Mouse (Mus musculus) thymus, postnatal 10 days (tissue): Measurements from ENCODE around the gene Eftud2.

Experiments
- DNase-seq, 2 experiments: peaks; one replicate each; pipeline ENCODE4 v3.0.0; 2021; ENCODE audit warnings: low spot score in 2 of 2

The Eftud2 gene

DNA sequence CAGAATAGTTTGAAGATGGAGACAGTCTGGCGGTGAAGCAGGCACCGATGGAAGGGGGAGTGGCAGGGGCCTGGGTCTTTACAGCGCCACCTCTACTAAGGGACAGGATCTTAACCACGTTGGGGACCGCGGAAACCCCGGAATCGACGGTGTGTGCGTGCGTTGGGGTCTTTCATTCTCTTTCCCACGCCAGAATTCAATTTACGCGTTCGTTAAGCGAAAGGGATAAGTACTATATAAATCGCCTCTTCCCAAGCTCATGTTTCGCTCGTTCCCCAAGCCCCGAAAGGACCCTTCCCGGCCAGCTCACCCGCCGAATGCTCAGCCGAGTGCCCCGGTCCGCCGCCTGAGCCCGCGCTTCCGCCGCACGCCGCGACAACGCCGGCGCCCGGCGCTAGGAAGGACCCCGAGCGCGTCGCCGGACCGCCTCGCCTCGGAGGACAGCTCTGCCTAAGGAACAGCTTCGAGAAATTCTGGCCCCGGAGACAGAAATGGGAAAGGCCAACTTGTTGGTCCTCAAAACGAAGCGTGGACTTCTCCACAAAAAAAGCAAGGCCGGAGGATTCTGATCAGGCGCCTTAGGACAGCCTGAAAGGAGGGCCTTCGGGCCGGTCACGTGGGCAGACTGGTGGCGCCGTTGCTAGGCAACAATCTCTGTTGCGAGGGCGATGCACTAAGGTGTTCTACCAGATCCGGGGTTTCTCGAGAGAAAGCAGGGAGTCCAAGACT is at the start of gene Eftud2, which contains the start of gene Ccdc103:
Eftud2 (minus strand) TSS at position 401 of the 729 bp plus-strand sequence.
Ccdc103 (plus strand) TSS at position 620 of the 729 bp plus-strand sequence.
- DNase-seq = peak; percentile 88 to 94

DNA sequence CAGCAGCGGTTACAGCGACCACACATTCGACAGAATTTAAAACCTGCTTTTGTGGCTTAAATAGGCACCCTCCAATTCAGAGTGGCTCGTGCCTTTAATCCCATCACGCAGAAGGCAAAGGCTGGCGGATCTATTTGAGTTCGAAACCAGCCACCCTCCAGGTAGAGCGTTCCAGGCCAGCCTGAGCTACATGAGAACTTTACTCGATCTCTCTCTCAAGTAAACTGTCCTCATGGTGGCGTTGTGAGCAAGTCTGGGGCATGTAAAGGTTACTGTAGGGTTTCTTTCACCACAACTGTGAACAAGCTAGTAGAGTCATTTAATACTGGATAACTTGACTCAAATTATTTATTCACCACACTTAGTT is 44.5 kb upstream of the Eftud2 start:
- DNase-seq = peak in 1 of 2 experiments; percentile 52

DNA sequence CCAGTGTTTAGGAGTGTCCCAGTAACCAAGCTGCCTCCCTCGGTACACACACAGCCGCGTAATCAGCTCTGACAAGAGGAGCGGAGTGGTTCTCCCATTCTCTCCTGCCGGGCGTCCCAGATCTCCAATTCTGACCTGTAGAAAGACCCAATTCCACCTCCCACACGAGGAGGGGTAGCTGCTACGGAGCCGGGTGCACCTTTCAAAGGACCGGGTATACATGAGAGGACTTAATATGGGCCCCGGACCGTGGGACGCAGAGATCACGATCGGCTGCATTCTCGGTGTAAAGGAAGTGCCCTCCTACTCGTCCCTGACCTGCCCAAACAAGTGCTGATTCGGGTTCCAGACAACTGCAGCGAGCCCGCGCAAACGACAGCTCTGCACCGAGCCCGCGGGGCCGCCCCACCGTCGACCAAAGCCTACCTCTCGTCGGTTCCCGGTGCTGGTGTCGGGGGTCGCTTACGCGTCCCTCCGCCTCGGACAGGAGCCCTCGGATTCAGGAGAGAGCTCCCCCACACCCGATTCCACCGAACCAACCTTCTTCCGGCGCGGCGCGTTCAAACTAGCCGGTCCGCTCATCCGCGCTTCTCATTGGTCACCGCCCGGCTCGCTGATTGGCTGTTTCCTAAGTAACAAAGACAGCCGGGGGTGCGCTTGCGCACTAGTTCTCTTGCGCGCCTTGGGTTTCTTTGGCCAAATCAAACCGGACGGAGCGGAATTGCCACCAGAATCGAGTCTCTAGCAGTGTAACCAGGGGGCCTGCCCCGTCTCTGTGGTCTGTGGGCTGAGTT is 44.0 kb upstream of the Eftud2 start, which contains the start of gene Kif18b:
Kif18b (minus strand) TSS at position 568 of the 794 bp plus-strand sequence.
- DNase-seq = peak; percentile 90 to 92

DNA sequence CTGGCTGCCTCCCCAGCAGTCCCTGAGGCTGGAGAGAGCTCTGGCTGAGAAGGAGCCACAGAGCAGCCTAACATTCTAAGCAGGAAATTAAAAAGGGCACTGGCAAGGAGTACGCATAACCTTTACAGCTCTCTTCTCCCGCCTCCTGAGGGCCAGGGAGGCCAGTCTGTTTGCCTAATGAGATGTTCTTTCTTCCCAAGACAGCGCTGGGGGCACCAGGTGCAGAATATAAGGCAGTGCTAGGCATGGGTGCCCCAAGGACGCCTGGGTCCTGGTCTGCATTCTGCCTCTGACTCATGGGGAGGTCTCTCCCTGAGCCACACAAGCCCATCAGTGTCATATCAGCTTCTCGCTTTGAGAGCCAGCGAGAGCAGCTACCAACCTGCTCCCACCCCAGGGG is 40.7 kb upstream of the Eftud2 start:
- no peak for DNase-seq

DNA sequence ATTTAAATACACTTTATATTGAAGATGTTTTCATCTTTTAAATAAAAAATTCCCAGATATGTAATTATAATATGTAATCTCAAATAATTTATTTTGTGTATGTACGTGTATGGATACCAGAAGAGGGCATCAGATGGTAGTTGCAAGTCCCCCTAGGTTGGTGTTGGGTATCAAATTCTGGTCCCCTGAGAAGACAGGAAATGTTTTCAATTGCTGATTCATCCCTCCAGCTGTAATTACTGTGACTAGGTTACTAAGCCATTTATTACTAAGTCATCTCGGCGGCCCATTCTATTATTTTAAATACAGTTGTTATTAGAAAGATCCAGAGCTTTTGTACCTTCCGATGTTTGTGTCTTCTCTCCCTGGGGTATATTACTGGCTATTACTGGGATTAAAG is 37.3 kb upstream of the Eftud2 start:
- no peak for DNase-seq

DNA sequence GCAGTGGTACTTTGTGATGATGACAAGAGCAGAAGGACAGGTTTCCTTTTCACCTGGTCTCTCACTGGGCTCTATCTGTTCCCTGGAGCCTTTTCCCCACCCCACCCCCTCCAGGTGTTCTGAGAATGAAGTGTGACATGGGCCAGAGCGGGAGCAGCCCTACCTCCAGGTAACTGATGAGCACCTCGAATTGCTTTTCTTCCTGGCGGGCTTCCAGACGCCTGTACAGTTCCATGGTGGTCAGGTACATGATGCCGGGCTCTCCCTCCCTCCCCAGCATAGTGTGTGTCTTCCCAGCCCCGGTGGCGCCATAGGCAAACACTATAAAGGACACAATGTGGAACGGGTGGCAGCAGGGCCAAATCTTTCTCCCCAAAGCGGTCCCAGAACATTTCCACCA is 34.6 kb upstream of the Eftud2 start:
- DNase-seq = no peak

DNA sequence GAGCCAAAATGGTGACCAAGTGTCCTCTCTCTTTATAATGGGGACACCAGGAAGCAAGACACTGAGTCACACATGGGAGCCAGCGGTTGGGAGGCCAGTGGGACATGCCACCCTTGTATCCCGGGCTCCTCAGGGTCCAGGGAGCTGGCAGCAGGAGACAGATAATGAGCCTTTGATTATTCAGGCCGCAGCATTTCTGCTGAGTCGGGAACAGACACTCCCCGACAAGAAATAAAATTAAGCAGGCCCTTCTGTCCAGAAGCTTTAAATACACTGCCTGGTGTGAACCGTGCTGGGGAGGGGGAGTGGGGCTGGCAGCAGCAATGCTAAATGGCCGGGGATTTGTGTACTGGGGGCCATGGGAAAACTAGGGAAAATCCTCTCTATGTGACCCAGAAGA is 30.6 kb upstream of the Eftud2 start:
- DNase-seq = no peak

DNA sequence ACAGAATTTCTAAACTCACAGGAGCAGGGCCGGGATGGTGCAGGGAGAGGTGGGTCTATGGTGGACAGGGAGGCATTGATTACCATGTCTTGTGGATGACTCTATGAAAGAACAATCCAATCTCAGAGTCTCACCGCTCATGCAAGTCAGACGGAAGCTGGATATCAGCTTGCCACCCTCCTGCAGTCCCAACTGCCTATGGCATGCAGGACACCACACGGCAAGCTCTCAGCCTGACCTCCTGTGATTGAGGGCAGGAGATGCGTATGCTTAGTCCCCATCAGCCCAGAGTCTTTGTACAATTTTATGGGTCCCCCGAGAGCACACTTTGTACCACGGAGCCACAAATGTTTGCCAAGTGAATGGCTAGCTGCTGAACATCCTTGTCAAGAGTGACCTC is 22.9 kb upstream of the Eftud2 start:
- DNase-seq = no peak

DNA sequence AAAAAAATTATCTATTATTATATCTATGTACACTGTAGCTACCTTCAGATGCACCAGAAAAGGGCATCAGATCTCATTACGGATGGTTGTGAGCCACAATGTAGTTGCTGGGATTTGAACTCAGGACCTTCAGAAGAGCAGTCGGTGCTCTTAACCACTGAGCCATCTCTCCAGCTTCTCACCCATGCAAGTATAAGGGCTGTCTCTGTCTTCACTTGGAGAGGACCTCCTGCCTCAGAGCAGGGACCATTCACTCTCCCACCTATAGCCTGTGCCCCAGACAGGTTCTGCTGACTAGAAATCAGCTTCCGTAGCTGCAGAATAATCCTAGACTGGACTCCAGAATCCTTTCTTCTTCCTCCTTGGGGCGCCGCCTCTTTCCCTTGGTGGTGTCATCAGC is 21.3 kb upstream of the Eftud2 start:
- no peak for DNase-seq

DNA sequence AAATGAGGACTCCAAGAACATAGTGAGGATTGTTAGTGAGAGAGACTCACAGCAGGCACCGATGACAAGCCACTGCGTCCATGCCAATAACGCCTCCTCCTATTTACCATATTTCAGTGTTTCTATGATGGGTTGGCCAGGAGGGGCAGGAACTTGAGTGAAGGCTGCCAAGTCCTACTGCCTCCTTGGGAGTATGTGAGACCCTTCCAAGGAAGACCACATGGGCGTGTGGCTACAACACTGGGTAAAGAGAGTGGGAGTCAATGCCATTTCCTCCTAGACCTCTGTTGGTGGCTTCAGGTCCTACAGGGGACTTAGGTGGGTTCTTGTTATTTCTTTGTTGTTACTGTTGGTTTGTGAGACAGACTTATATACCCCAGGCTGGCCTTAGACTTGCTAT is 20.4 kb upstream of the Eftud2 start:
- no peak for DNase-seq

DNA sequence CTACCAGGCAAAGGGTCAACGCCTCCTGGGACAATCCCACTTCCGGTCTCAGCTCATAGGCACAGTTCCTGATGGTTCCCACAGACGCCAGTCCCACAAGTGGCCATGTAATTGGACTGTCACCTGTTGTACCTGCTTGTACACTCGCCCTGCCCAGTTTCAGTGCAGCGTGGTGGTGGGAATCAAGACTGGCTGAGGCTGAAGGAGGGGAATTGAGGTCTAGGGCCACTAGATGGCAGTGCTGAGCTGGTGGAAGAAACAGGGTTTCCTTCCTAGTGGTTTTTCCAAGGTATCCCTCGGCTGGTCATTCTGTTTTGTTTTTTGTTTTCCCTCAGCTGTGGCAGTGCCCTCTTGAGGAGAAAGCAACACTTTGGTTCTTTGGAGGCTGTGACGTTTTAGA is 20.0 kb upstream of the Eftud2 start, which contains the start of gene Gfap:
Gfap (minus strand) TSS at position 150 of the 400 bp plus-strand sequence.
- DNase-seq = peak in 1 of 2 experiments; percentile 64

DNA sequence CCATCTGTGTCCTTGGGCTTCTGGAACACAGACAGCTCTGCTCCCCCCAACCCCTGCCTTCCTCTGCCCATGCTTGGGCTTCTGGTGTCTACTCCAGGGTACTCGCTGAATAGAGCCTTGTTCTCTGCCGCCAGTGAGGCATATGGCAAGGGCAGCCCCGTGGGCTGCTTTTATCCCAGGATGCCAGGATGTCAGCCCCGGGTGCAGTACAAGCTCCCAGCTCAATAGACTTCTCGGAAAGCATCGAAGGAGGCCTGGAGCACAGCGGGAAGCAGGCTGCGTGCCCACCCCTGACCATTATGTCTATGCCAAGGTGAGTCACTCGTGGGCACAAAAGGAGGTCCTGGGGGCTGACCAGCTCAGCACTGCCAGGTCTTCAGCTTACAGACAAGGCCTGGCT is 17.6 kb upstream of the Eftud2 start:
- DNase-seq = no peak

DNA sequence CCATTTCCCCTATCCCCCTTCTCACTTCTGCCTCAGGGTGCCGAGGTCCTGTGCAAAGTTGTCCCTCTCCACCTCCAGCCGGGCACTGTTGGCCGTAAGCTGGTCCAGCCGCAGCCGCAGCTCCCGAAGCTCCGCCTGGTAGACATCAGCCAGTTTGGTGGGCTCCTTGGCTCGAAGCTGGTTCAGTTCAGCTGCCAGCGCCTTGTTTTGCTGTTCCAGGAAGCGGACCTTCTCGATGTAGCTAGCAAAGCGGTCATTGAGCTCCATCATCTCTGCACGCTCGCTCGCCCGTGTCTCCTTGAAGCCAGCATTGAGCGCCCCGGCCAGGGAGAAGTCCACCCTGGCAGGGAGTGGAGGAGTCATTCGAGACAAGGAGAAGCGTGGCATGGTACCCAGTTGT is 15.9 kb upstream of the Eftud2 start:
- DNase-seq = no peak

DNA sequence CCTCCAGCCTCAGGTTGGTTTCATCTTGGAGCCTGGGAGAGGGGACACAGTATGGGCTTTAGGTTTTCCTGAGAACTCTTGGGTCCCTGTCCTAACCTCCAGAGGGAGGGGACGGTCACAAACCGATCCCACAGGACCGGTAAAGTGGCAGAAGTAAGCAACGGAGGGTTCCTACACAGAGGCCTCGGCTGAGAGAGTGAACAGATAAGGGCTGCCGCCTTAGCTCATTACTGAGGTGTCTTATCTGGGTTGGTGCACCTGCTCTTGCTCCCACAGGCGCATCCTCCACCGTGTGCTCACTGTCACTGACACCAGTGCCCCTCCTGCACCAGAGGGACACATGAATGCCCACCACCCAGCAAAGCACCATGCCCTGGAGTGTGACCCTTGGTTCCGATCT is 15.0 kb upstream of the Eftud2 start:
- no peak for DNase-seq

DNA sequence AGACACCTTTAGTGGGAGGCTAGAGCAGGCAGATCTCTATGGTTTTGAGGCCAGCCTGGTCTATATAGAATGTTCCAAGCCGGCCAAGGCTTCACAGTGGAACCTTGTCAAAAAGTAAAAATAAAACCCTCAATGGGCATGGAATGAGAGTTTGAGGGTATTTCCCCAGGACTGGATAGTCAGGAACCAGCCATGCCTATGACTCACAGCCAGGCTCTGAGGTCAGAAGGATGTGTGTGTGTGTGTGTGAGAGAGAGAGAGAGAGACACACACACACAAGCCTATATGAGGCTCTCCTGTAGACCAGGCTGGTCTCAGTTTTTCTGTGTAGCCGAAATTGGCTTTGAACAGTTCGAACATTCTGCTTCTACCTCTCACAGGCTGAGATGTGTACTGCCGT is 13.9 kb upstream of the Eftud2 start:
- DNase-seq = no peak

DNA sequence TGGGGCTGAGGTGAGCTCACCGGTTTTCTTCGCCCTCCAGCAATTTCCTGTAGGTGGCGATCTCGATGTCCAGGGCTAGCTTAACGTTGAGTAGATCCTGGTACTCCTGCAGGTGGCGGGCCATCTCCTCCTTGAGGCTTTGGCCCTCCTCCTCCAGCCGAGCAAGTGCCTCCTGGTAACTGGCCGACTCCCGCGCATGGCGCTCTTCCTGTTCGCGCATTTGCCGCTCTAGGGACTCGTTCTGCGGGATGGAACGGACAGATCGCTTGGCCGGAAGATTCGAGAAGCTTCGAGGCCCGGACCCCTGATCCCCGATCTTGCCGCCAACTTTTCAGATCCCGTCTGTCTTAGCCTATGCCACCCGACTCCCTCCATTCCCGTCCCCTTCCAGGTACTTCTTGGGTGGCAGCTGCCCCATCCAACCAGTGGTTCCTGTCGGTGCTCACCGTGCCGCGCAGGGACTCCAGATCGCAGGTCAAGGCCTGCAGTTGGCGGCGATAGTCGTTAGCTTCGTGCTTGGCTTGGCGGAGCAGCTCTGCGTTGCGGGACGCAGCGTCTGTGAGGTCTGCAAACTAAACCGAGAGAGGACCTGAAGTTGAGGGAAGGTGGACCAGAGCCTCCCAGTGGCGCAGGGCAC is 12.3 kb upstream of the Eftud2 start:
- peak; percentile 53 to 64 for DNase-seq

DNA sequence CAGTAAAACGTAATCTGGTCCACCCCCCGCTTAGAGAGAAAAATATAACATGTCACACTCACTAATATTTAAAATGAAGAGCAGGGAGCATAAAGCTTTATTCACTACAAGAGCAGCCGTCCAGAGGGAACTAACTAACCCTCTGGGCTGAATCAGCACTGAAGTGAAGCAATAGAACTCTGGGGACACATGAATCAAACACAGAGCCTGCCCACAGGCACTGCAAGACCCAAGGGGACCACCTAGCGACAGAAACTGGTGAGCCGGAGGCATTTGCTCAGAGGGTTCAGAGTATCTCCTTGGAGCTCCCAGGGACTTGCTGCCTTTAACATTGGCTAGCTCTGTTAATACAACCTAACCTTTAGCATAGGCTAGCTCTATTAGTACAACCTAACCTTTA is 9.3 kb upstream of the Eftud2 start:
- no peak for DNase-seq

DNA sequence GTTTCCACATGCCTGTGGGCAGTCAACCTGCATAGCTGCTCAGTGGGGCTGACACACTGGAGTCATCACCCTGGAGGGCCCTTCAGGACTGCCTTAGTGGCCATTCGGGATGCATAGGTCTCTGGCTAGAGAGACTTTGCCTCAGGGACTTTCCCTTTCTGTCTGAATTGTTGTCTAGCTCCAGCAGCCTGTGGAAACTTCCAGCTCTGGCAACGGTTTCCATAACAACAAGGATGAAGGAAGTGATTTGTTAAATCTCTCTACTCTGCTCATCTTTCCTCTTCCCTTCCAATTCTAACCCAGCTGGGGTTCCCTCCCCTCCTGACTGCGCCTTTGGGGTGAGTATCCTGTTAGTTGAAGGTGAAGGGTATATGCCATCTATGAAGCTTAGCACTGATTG is 7.3 kb upstream of the Eftud2 start:
- no peak for DNase-seq

DNA sequence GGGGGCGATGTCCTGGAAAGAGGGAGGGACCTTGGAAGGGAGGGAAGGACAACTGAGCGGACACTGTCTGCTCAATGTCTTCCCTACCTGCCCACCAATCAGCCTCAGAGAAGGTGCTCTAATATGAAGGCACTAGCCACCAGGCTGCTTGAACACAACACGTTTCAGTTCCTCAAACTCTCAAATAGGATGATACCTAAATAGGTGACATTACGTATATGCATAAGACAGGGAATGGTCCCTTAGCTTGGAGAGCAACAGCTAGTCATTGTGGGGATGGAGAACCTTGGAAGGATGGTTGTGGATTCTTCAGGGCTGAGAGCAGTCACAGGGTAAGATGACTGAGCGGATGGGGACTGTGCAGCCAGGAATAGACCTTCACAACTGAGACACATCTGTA is 6.6 kb upstream of the Eftud2 start:
- no peak for DNase-seq

DNA sequence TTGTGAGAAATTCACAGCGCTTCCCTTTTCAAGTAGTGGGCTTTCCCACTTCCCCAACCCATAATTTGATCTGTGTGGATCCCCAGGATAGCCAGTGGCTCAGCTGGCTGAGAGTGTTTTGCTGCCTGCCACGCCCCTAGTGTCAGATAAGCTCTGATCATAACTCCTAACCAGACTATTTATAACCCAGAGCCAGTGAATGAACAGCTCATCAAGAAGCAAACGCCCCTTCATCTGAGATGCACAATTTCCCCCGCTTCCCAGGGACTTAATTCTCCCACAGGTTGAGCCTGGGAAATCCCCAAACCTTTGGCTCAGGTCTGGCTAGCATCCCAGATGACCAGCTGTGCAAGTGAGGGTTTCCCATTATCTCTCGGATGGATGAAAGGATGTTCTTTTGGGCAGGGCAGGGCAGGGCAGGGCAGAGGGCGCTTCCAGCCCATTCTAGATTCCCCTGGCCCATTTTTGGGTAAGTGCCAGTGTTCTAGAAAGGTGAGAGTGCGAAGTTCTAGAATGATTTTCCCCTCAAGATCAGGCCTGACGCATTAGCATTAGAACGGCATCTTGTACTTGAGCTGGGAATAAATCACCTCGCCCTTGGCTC is 3.9 kb upstream of the Eftud2 start, which contains the start of gene Fam187a:
Fam187a (plus strand) TSS at position 554 of the 604 bp plus-strand sequence.
- DNase-seq = no peak

DNA sequence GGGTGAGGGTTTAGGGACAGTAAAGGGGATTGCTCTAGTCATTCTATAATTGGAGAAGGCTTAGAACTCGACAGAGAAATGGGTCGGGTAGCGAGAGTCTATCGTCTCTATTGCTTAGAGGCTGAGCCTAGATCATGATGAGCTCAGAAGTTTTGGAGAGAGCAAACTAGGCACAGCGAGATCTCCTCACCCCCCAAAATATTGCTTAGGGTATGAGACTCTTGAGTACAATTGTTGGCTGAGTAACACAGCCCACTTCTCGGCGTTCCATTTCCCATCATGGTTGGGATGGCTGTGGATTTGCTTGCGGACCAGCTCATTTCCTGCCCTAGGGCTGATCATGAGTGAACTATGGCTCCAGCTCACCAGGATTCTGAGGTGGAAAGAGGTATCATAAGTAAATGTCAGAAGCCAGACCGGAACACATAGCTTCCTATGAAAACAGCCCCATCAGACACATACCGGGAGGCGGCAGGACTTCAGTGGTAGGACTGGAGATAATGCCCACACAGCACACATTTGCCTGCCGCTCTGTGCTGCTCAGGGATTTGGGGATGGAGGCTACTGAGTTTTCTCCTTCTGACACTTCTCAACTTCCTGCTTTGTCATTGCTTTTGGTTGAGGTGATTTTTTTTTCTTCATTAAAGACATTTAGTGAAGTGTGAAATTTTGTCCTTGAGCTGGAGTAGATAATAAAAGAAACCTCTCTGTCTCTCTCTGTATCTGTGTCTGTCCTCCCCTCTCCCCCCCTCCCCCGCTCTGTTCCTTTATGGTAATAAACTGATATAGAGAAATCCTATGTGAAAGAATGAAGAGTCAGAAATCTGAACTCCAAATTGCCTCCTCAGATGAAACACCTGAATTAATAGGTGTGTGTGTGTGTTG is 771 bp upstream of the Eftud2 start:
- no peak for DNase-seq
